23 mouse cellular contexts compared by ENCODE assay signal in the genomic region with DNA sequence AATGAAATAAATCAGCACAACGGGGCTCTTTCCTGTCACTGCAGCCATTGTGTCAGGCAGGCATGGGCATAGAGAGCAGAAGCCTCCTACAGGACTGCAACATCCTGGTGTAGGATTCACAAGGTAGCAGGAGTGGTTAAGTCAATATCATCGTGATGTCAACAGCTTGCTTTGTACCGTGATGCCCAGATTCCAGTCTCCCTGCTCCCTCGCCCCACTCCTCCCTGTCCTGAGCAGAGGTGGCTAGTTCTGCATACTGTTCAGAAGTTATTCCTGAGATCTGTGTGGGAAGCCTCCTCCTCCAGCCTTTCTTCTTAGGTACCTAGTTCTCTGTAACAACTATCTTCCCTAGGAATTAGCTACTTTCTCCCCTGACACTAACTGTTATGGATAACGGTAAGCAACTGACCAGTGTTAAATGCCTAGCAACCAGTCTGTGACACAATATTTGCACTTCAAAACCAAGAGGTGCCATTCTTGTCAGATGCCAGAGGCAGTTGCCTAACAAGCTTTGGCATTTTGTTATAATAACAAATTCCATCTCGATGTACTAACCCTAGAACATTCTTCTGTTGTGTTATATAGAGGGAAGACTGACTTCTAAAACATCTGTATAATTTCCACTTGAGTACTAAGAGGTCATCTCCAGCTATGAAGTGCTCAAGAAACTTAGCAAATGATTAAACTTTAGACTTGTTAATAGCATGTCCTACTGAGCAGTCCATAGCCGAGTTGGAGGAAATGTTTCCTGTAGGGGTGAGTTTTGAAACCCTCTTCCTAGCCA. TPM values are rescaled to one million over a fixed set of nuclear protein-coding genes. Genes with fewer than 3 reads are reported as not detected.
DNase-seq lines count a peak whose midpoint lies in the region; ATAC-seq and TF ChIP-seq lines count a peak whose summit lies in the region.
"Had no signal": no experiment of that assay in that cellular context is flagged by ENCODE, and none has a peak within 500 bp of the region (broad histone marks: within the 10 kb centered on the region; RNA-seq: fewer than 3 reads in every experiment).

No protein-coding gene starts in this region.

- H3K27me3 ChIP-seq in forebrain, postnatal 0 days (ENCODE audit: insufficient read depth, low read length) = no peaks in the 10 kb centered on the region
- H3K27me3 ChIP-seq: embryonic facial prominence, embryonic 12.5 days; forebrain, embryonic 15.5 days; heart, embryonic 13.5 days; hindbrain, embryonic 13.5 days had no signal

- H3K4me1 ChIP-seq in forebrain, postnatal 0 days (ENCODE audit: insufficient read depth) = no peaks in the 10 kb centered on the region
- H3K4me1 ChIP-seq: embryonic facial prominence, embryonic 12.5 days; forebrain, embryonic 15.5 days; hindbrain, embryonic 13.5 days had no signal

- 83% methylated on average over 7 of the region's 7 CpGs for WGBS in forebrain, postnatal 0 days

- no peak overlapping the region for H3K4me3 ChIP-seq in forebrain, postnatal 0 days (ENCODE audit: low read depth, low read length)
- H3K4me3 ChIP-seq: embryonic facial prominence, embryonic 12.5 days; forebrain, embryonic 15.5 days; gastrocnemius, adult 2 months; heart, embryonic 13.5 days; hindbrain, embryonic 13.5 days had no signal

- H3K27ac ChIP-seq in forebrain, postnatal 0 days (ENCODE audit: low read depth, low read length) = no peak overlapping the region
- H3K27ac ChIP-seq: embryonic facial prominence, embryonic 12.5 days; forebrain, embryonic 15.5 days; gastrocnemius, adult 2 months; heart, embryonic 13.5 days; hindbrain, embryonic 13.5 days; hindbrain, postnatal 0 days had no signal

- H3K9me3 ChIP-seq in forebrain, postnatal 0 days (ENCODE audit: low read length) = no peaks in the 10 kb centered on the region
- H3K9me3 ChIP-seq: embryonic facial prominence, embryonic 12.5 days; forebrain, embryonic 15.5 days; heart, embryonic 13.5 days; hindbrain, embryonic 13.5 days had no signal

- no peak for TF ChIP-seq CTCF in forebrain, postnatal 0 days (IDR thresholded peaks at IDR 0.05; ENCODE audit: low read depth)

- H3K9ac ChIP-seq in forebrain, postnatal 0 days = no peak overlapping the region
- H3K9ac ChIP-seq: embryonic facial prominence, embryonic 12.5 days; forebrain, embryonic 15.5 days; heart, embryonic 13.5 days; hindbrain, embryonic 13.5 days had no signal

- H3K36me3 ChIP-seq in forebrain, postnatal 0 days (ENCODE audit: insufficient read depth) = no peaks in the 10 kb centered on the region
- H3K36me3 ChIP-seq: embryonic facial prominence, embryonic 12.5 days; forebrain, embryonic 15.5 days; heart, embryonic 13.5 days; hindbrain, embryonic 13.5 days had no signal

- DNase-seq in lung, adult 18-20 months = peak; percentile 18 to 43
- DNase-seq in lung, postnatal 4 days = no peak
- peak; percentile 25 for DNase-seq in right cerebral cortex, adult 18-20 months
- no peak for DNase-seq in right cerebral cortex, postnatal 25 days
- peak; percentile 55 for DNase-seq in lung, postnatal 25 days (ENCODE audit: low spot score)
- no peak for DNase-seq in forebrain, postnatal 0 days
- DNase-seq: adrenal gland, adult 8-10 months; adrenal gland, postnatal 36 days; cerebellum, adult 11-12 months; cerebellum, adult 9-10 months; cerebellum, postnatal 25 days; gastrocnemius, adult 2 months; gastrocnemius, postnatal 25 days had no signal

- no peak overlapping the region for H3K4me2 ChIP-seq in forebrain, postnatal 0 days (ENCODE audit: low read depth)
- H3K4me2 ChIP-seq: embryonic facial prominence, embryonic 12.5 days; forebrain, embryonic 15.5 days; heart, embryonic 13.5 days; hindbrain, embryonic 13.5 days had no signal

- no peak for ATAC-seq in forebrain, postnatal 0 days
- ATAC-seq: forebrain, embryonic 15.5 days; hindbrain, postnatal 0 days had no signal

RNA-seq across cellular contexts. Expression of a gene that starts 53.5 kb away (rescaled TPM):
- total RNA-seq in forebrain, postnatal 0 days (2014; rRNA removed) = 0.14 TPM in 1 of 2 replicates, not detected in the other
- polyA plus RNA-seq in forebrain, postnatal 0 days (2015; fragmentation: Nextera tagmentation; extraction: Ambion mirVana) = not detected in 2 replicates
- total RNA-seq: adrenal gland, adult 8-10 months; adrenal gland, postnatal 36 days; ES-E14; granulocyte monocyte progenitor cell, adult 5-6 weeks; hematopoietic stem cell, adult 5-6 weeks; hindbrain, postnatal 0 days had no signal
- polyA plus RNA-seq: cortical plate, adult 2 months; embryonic facial prominence, embryonic 12.5 days; forebrain, embryonic 11.5 days; forebrain, embryonic 15.5 days had no signal

Comparison
In these comparisons a context has a peak if more than half of its experiments do, and no peak if none do; other contexts are left out.
1. DNase-seq: peak in lung, adult 18-20 months (2 of 2), right cerebral cortex, adult 18-20 months (single experiment) and lung, postnatal 25 days (single experiment); none in lung, postnatal 4 days (0 of 2), right cerebral cortex, postnatal 25 days (single experiment) and forebrain, postnatal 0 days (single experiment).